Mouse (Mus musculus) cerebellum, adult 18-20 months (tissue): ENCODE measurements around the gene Hs3st4.
A peak's percentile ranks its signal among the peaks of the same experiment; 100 is the strongest.

ENCODE experiments used
- DNase-seq, 2 experiments: peaks; one replicate each; pipeline ENCODE4 v3.0.0; 2021

The Hs3st4 gene

GRCm38 (mm10) chr7:124354035-124354434, 371.4 kb downstream of the Hs3st4 start:
- no peak for DNase-seq

- DNase-seq = no peak
Measured at GRCm38 (mm10) chr7:124358068-124358467, 375.4 kb downstream of the Hs3st4 start.

- DNase-seq = no peak
Measured at GRCm38 (mm10) chr7:124359836-124360235, 377.2 kb downstream of the Hs3st4 start.

GRCm38 (mm10) chr7:124372297-124372696, 389.6 kb downstream of the Hs3st4 start:
- DNase-seq = no peak

- DNase-seq = no peak
Measured at GRCm38 (mm10) chr7:124372697-124373096, 390.0 kb downstream of the Hs3st4 start.

GRCm38 (mm10) chr7:124383489-124383888, 400.8 kb downstream of the Hs3st4 start:
- peak; percentile 5 to 17 for DNase-seq

GRCm38 (mm10) chr7:124399184-124399583, 416.5 kb downstream of the Hs3st4 start:
- no peak for DNase-seq

GRCm38 (mm10) chr7:124426951-124427350, 444.3 kb downstream of the Hs3st4 start:
- peak; percentile 5 to 7 for DNase-seq
